Mouse (Mus musculus): Measurements from ENCODE around the gene Bicd2. TPM values are rescaled to one million over a fixed set of nuclear protein-coding genes. Genes with fewer than 3 reads are reported as not detected.

Bicd2 gene
- 20.7 TPM for polyA plus RNA-seq (2014; fragmentation: Illumina TruSeq; extraction: RNeasy Lipid Tissue Mini Kit (QIAGEN cat#74804); ENCODE audit: low read depth, low replicate concordance)

GRCm38 (mm10) chr13:49341012-49341830, at the start of gene Bicd2:
TSS of gene Bicd2 (plus strand) at chr13:49341585.

GRCm38 (mm10) chr13:49320040-49320439, 21.3 kb upstream of the Bicd2 start, which contains the start of gene Fgd3:
TSS of gene Fgd3 (minus strand) at chr13:49320311.

GRCm38 (mm10) chr13:49420754-49421605, 79.6 kb downstream of the Bicd2 start, which contains the start of gene Ippk:
TSS of gene Ippk (plus strand) at chr13:49421249.

Other genes starting within 250 kb of the Bicd2 start
- gene Wnk2, start 193.6 kb upstream of the Bicd2 start, polyA plus RNA-seq (2014; fragmentation: Illumina TruSeq; extraction: RNeasy Lipid Tissue Mini Kit (QIAGEN cat#74804); ENCODE audit: low read depth, low replicate concordance) = 0.79 TPM
- not detected for gene Ninj1, start 154.1 kb upstream of the Bicd2 start, polyA plus RNA-seq (2014; fragmentation: Illumina TruSeq; extraction: RNeasy Lipid Tissue Mini Kit (QIAGEN cat#74804); ENCODE audit: low read depth, low replicate concordance)
- 2.6 TPM for gene Card19, start 125.5 kb upstream of the Bicd2 start, polyA plus RNA-seq (2014; fragmentation: Illumina TruSeq; extraction: RNeasy Lipid Tissue Mini Kit (QIAGEN cat#74804); ENCODE audit: low read depth, low replicate concordance)
- not detected for gene Susd3, start 92.9 kb upstream of the Bicd2 start, polyA plus RNA-seq (2014; fragmentation: Illumina TruSeq; extraction: RNeasy Lipid Tissue Mini Kit (QIAGEN cat#74804); ENCODE audit: low read depth, low replicate concordance)
- 1.5 TPM for gene Fgd3, start 21.3 kb upstream of the Bicd2 start, polyA plus RNA-seq (2014; fragmentation: Illumina TruSeq; extraction: RNeasy Lipid Tissue Mini Kit (QIAGEN cat#74804); ENCODE audit: low read depth, low replicate concordance)
- gene Ippk, start 79.7 kb downstream of the Bicd2 start, polyA plus RNA-seq (2014; fragmentation: Illumina TruSeq; extraction: RNeasy Lipid Tissue Mini Kit (QIAGEN cat#74804); ENCODE audit: low read depth, low replicate concordance) = 15.4 TPM
- 0.91 TPM for gene Tes3-ps, start 151.7 kb downstream of the Bicd2 start, polyA plus RNA-seq (2014; fragmentation: Illumina TruSeq; extraction: RNeasy Lipid Tissue Mini Kit (QIAGEN cat#74804); ENCODE audit: low read depth, low replicate concordance)
- gene Ecm2, start 163.2 kb downstream of the Bicd2 start, polyA plus RNA-seq (2014; fragmentation: Illumina TruSeq; extraction: RNeasy Lipid Tissue Mini Kit (QIAGEN cat#74804); ENCODE audit: low read depth, low replicate concordance) = 28.6 TPM
- gene Aspn, start 202.9 kb downstream of the Bicd2 start, polyA plus RNA-seq (2014; fragmentation: Illumina TruSeq; extraction: RNeasy Lipid Tissue Mini Kit (QIAGEN cat#74804); ENCODE audit: low read depth, low replicate concordance) = 435 TPM
- gene Omd, start 240.9 kb downstream of the Bicd2 start, polyA plus RNA-seq (2014; fragmentation: Illumina TruSeq; extraction: RNeasy Lipid Tissue Mini Kit (QIAGEN cat#74804); ENCODE audit: low read depth, low replicate concordance) = 3.8 TPM